Mouse (Mus musculus) liver, embryonic 11.5 days (tissue): ENCODE results near the gene Vwce. TPM values are rescaled to one million over a fixed set of nuclear protein-coding genes. Genes with fewer than 3 reads are reported as not detected.
A peak's percentile ranks its signal among the peaks of the same experiment; 100 is the strongest.

Experiments used
- ATAC-seq: fragments of 200-750 bp; cut with Nextera tagmentation; replicated peaks from 2 replicates; pipeline ENCODE4 v1.8.0; 2017; ENCODE audit warnings: moderate number of reproducible peaks, mild to moderate bottlenecking, moderate TSS enrichment, moderate library complexity; ENCODE audit not compliant: low FRiP score
- DNase-seq: peaks from one replicate; pipeline ENCODE4 v3.0.0-alpha.2; 2017; ENCODE audit warnings: low spot score
- H3K27ac ChIP-seq: fragments of 300-500 bp; sonication (generic); 2 replicates; pipeline ENCODE4 v1.5.1; 2014; ENCODE audit warnings: mild to moderate bottlenecking, low read depth, low read length, control low read depth
- H3K27me3 ChIP-seq: fragments of 300-500 bp; sonication (generic); replicated peaks from 2 replicates; pipeline ENCODE4 v1.6.1; 2014; ENCODE audit warnings: low read length, mixed read lengths; ENCODE audit not compliant: control insufficient read depth, insufficient read depth
- H3K36me3 ChIP-seq: fragments of 300-500 bp; sonication (generic); 2 replicates; pipeline ENCODE4 v1.6.1; 2014; ENCODE audit warnings: mild to moderate bottlenecking, low read length, moderate library complexity, mixed read lengths; ENCODE audit not compliant: control insufficient read depth, insufficient read depth
- H3K4me1 ChIP-seq: fragments of 300-500 bp; sonication (generic); replicated peaks from 2 replicates; pipeline ENCODE4 v1.6.1; 2014; ENCODE audit warnings: low read length, mixed read lengths; ENCODE audit not compliant: control insufficient read depth, insufficient read depth
- H3K4me2 ChIP-seq: fragments of 300-500 bp; sonication (generic); 2 replicates; pipeline ENCODE4 v1.6.1; 2014; ENCODE audit warnings: mild to moderate bottlenecking, control low read depth, moderate library complexity
- H3K4me3 ChIP-seq: fragments of 300-500 bp; sonication (generic); 2 replicates; pipeline ENCODE4 v1.5.1; 2014; ENCODE audit warnings: low read depth, low read length, control low read depth
- H3K9ac ChIP-seq: fragments of 300-500 bp; sonication (generic); 2 replicates; pipeline ENCODE4 v1.6.1; 2014; ENCODE audit warnings: low read depth, low read length, control low read depth
- H3K9me3 ChIP-seq: fragments of 300-500 bp; sonication (generic); 2 replicates; pipeline ENCODE4 v1.6.1; 2016; ENCODE audit warnings: low read length, inconsistent platforms, mixed read lengths; ENCODE audit not compliant: control insufficient read depth
- WGBS: fragments of 180-500 bp; shearing (Covaris S2); extraction: QIAGEN DNeasy Blood & Tissue Kit; methylation state at CpG from one replicate; pipeline ENCODE4 v1.1.7; 2014; 5-methylcytosine and 5-hydroxymethylcytosine counted together
- polyA plus RNA-seq: library from polyadenylated mRNA; unstranded; fragments of >200 nt; fragmentation: Nextera tagmentation; extraction: Ambion mirVana; gene quantifications from 2 replicates; pipeline ENCODE4 v1.2.1, GENCODE M21; 2014

The Vwce gene
- polyA plus RNA-seq, 1 experiment from 2014 or later, result 10.4 TPM

DNA sequence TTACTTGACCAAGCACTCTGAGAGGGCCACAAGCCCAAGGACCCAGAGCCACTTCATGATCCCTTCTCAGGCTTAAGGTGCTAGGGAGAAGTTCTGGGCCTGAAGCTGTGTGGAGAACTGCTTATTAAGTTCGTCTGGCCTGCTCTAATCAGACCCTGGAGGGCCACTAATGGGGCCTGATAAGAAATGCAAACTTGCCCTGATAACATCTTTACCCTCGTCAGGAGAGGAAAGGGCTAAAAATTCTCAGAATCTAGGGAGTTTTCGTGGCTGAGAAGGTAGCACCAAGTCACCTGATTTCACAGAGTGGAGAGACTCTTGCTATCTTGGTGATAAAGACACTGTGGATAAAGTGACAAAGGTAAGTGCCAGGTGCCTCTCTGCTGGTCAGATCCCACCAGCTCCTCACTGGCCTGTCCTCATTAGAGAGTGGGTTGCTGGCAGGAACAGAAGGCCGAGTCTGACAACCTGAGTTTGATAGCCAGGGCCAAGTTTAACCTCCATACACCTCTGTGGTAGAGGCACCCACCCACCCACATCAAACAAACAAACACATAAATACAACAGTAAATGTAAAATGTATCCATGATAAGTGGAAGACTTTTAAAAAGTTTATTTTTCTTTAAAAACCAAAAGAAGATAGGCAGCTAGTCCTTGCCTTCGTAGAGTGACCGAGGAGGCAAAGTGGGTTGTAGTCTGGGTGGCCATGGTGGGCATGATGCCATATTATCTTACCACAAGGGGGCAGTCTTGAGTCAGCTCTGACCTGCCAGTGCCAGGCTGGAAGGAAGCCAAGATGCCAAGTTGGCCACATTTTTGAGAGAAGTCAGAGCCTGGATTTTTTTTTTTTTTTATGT lies 44.1 kb downstream of the Vwce start, which contains the start of gene Pga5:
Gene Pga5, minus strand, starts transcription at position 157 of the 857 bp plus-strand sequence.
- Histone ChIP-seq H3K4me2 (no peak within 1 kb of the TSS), H3K9ac (no peak within 1 kb of the TSS), H3K27ac (no peak within 1 kb of the TSS), H3K9me3 (no peaks in the 10 kb centered on the region), H3K27me3 (no peaks in the 10 kb centered on the region), H3K4me1 (peaks cover 5% of the 10 kb centered on the region; the same call in 1 of the 2 replicates), H3K36me3 (no peaks in the 10 kb centered on the region), H3K4me3 (no peak within 1 kb of the TSS)
- peak; percentile 50 for DNase-seq
- 24% methylated on average over 6 of the region's 6 CpGs for WGBS
- ATAC-seq, result peak; percentile 68; the same call in 1 of the 2 replicates

DNA sequence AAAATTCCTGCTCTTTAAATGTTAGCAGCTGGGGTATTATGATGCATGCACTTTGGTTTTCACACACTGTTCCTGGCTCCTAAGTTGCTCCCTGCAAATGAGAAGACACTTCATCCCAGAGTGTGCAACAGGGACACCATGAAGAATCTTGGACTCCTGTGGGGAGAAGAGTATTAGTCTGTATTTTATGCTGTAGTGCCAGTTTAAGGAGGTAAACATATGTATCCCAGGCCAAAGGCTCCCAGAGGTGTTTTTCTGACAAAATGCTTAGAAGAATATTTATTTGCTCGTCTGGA lies 44.7 kb downstream of the Vwce start:
- no peak overlapping the region for H3K4me3 ChIP-seq
- DNase-seq (no peak), ATAC-seq (no peak)
- no peak overlapping the region for H3K27ac ChIP-seq
- WGBS, result 88% methylated on average over 1 of the region's 1 CpGs
- H3K36me3 ChIP-seq, result no peaks in the 10 kb centered on the region
- no peaks in the 10 kb centered on the region for H3K27me3 ChIP-seq
- H3K4me1 ChIP-seq, result peaks cover 5% of the 10 kb centered on the region; the same call in 1 of the 2 replicates
- H3K9ac ChIP-seq, result no peak overlapping the region
- no peak overlapping the region for H3K4me2 ChIP-seq
- no peaks in the 10 kb centered on the region for H3K9me3 ChIP-seq

GRCm38 (mm10) chr19:10681571-10681970 lies 47.6 kb downstream of the Vwce start:
- WGBS, result 58% methylated on average over 4 of the region's 4 CpGs
- H3K36me3 ChIP-seq, result no peaks in the 10 kb centered on the region
- DNase-seq, result no peak
- H3K9me3 ChIP-seq, result no peaks in the 10 kb centered on the region
- H3K27ac ChIP-seq, result no peak overlapping the region
- no peaks in the 10 kb centered on the region for H3K27me3 ChIP-seq
- H3K4me1 ChIP-seq, result peaks cover 5% of the 10 kb centered on the region; the same call in 1 of the 2 replicates
- no peak overlapping the region for H3K9ac ChIP-seq
- no peak for ATAC-seq
- H3K4me3 ChIP-seq, result no peak overlapping the region
- no peak overlapping the region for H3K4me2 ChIP-seq

- Histone ChIP-seq H3K4me3 (no peak overlapping the region), H3K4me2 (no peak overlapping the region), H3K9me3 (no peaks in the 10 kb centered on the region), H3K27me3 (no peaks in the 10 kb centered on the region), H3K9ac (no peak overlapping the region), H3K4me1 (peaks cover 15% of the 10 kb centered on the region), H3K27ac (no peak overlapping the region), H3K36me3 (no peaks in the 10 kb centered on the region)
- DNase-seq (no peak), ATAC-seq (no peak)
- WGBS, result 87% methylated on average over 9 of the region's 9 CpGs
Measured at GRCm38 (mm10) chr19:10685081-10685480, 51.1 kb downstream of the Vwce start.

- Histone ChIP-seq H3K4me3 (no peak overlapping the region), H3K27ac (no peak overlapping the region), H3K4me1 (peaks cover 21% of the 10 kb centered on the region), H3K27me3 (no peaks in the 10 kb centered on the region), H3K4me2 (no peak overlapping the region), H3K9ac (no peak overlapping the region), H3K36me3 (no peaks in the 10 kb centered on the region), H3K9me3 (no peaks in the 10 kb centered on the region)
- ATAC-seq, result no peak
- 82% methylated on average over 2 of the region's 2 CpGs for WGBS
- no peak for DNase-seq
Measured at GRCm38 (mm10) chr19:10685727-10686126, 51.7 kb downstream of the Vwce start.

GRCm38 (mm10) chr19:10688537-10689352 lies 54.7 kb downstream of the Vwce start, which contains the start of gene Vps37c:
TSS of gene Vps37c (plus strand) at chr19:10688735.
- under 1% methylated on average over 74 of the region's 74 CpGs for WGBS
- H3K27me3 ChIP-seq, result no peaks in the 10 kb centered on the region

GRCm38 (mm10) chr19:10689470-10690166 lies 55.6 kb downstream of the Vwce start:
- WGBS, result 62% methylated on average over 5 of the region's 5 CpGs
- Histone ChIP-seq H3K9me3 (no peaks in the 10 kb centered on the region), H3K27me3 (no peaks in the 10 kb centered on the region), H3K4me2 (peak overlapping the region; percentile 86), H3K36me3 (no peaks in the 10 kb centered on the region), H3K4me3 (peak overlapping the region; percentile 81), H3K4me1 (peaks cover 49% of the 10 kb centered on the region), H3K27ac (peak overlapping the region; percentile 95), H3K9ac (peak overlapping the region; percentile 89)
- DNase-seq, result no peak
- ATAC-seq, result no peak

More at GRCm38 (mm10) chr19:10688537-10689352, 54.7 kb downstream of the Vwce start, which contains the start of gene Vps37c:
- Histone ChIP-seq H3K36me3 (no peaks in the 10 kb centered on the region), H3K4me3 (peak within 1 kb of the TSS; percentile 81), H3K4me1 (peaks cover 44% of the 10 kb centered on the region), H3K9me3 (no peaks in the 10 kb centered on the region), H3K4me2 (peak within 1 kb of the TSS; percentile 86), H3K27ac (peak within 1 kb of the TSS; percentile 95), H3K9ac (peak within 1 kb of the TSS; percentile 89)
- DNase-seq, result peak; percentile 97
- peak; percentile 88 for ATAC-seq

DNA sequence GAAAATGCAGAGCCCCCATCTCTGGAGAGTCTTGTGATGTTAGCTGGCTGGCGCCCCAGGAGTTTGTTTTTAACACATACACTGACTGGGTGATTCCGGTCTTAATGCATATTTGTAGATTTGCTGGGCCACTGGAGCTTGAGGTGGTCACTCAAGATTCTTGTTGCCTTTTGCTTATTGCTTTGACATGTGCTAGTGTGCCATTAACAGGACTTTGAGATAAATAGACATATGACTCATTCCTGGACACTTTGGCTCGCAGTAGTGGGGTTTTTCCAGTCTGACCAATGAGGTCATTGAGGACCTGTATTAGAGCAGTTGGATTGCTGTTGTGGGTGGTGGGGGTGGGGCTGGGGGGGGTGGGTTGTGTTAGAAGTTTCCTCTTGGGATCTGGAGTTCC lies 56.3 kb downstream of the Vwce start:
- Histone ChIP-seq H3K4me1 (peaks cover 52% of the 10 kb centered on the region), H3K4me2 (peak overlapping the region; percentile 86), H3K36me3 (no peaks in the 10 kb centered on the region), H3K27me3 (no peaks in the 10 kb centered on the region), H3K27ac (peak overlapping the region; percentile 95), H3K9me3 (no peaks in the 10 kb centered on the region), H3K4me3 (no peak overlapping the region), H3K9ac (no peak overlapping the region)
- DNase-seq, result no peak
- 80% methylated on average over 3 of the region's 3 CpGs for WGBS
- no peak for ATAC-seq
